Mouse (Mus musculus) ES-E14 (cell line): ENCODE measurements around the gene Dock11. TPM values are rescaled to one million over a fixed set of nuclear protein-coding genes. Genes with fewer than 3 reads are reported as not detected.

ENCODE experiments used
- DNase-seq: peaks from one replicate; pipeline ENCODE4 v3.0.0-alpha.2; 2013; ENCODE audit warnings: low read depth, low spot score
- H3K27ac ChIP-seq: 2 replicates; pipeline ENCODE4 v1.5.1; 2012; ENCODE audit warnings: low read depth, mild to moderate bottlenecking, low read length, moderate library complexity, mixed read lengths; ENCODE audit not compliant: poor library complexity, insufficient read depth, severe bottlenecking
- H3K36me3 ChIP-seq: 2 replicates; pipeline ENCODE4 v1.6.1; 2012; ENCODE audit warnings: mild to moderate bottlenecking, low read length, moderate library complexity, mixed read lengths; ENCODE audit not compliant: control insufficient read depth, poor library complexity, insufficient read depth, severe bottlenecking
- H3K4me1 ChIP-seq, 2 experiments: fragments of 150-350 bp in 1 of 2; sonication (generic) in 1 of 2; 2 replicates each; pipeline ENCODE4 v1.6.1; 2012; ENCODE audit warnings: low read length in 2 of 2, mild to moderate bottlenecking in 1 of 2, mixed read lengths in 1 of 2; ENCODE audit not compliant: control insufficient read depth in 2 of 2, insufficient read depth in 2 of 2, poor library complexity in 1 of 2
- H3K4me3 ChIP-seq, 2 experiments: fragments of 150-350 bp in 1 of 2; sonication (generic) in 1 of 2; 2 replicates each; pipeline ENCODE4 v1.5.1; 2012; ENCODE audit warnings: low read length in 2 of 2, low read depth in 1 of 2, mild to moderate bottlenecking in 1 of 2, mixed read lengths in 1 of 2; ENCODE audit not compliant: insufficient read depth in 1 of 2, poor library complexity in 1 of 2, severe bottlenecking in 1 of 2
- H3K9ac ChIP-seq: 2 replicates; pipeline ENCODE4 v1.6.1; 2012; ENCODE audit warnings: low read depth, mild to moderate bottlenecking, low read length, mixed read lengths; ENCODE audit not compliant: poor library complexity, insufficient read depth, severe bottlenecking
- H3K9me3 ChIP-seq: fragments of 150-350 bp; sonication (generic); 2 replicates; pipeline ENCODE4 v1.6.1; 2012; ENCODE audit warnings: low read depth, mild to moderate bottlenecking, low read length; ENCODE audit not compliant: control insufficient read depth, insufficient read depth
- CHD2 ChIP-seq: IDR thresholded peaks from 2 replicates; pipeline ENCODE4 v1.6.1; 2014; ENCODE audit warnings: mild to moderate bottlenecking, low read depth, low read length, inconsistent platforms
- HCFC1 ChIP-seq: IDR thresholded peaks from 2 replicates; pipeline ENCODE4 v1.6.1; 2012; ENCODE audit warnings: low read length, inconsistent platforms, borderline replicate concordance; ENCODE audit not compliant: insufficient read depth
- MAFK ChIP-seq: IDR thresholded peaks from 2 replicates; pipeline ENCODE4 v1.6.1; 2014; ENCODE audit warnings: mild to moderate bottlenecking, low read depth, low read length, inconsistent platforms; ENCODE audit not compliant: insufficient read depth
- ZC3H11A ChIP-seq: IDR thresholded peaks from 2 replicates; pipeline ENCODE4 v1.6.1; 2012; ENCODE audit warnings: low read depth, mild to moderate bottlenecking, inconsistent platforms, low read length, borderline replicate concordance
- ZNF384 ChIP-seq: IDR thresholded peaks from 2 replicates; pipeline ENCODE4 v1.6.1; 2012; ENCODE audit warnings: low read depth, low read length, inconsistent platforms
- in situ Hi-C, 2 experiments: fragments of 600-800 bp; cut with MboI; formaldehyde crosslinking; loops; one replicate each; pipeline ENCODE4 v1.15.1; 2025; ENCODE audit warnings: low sequenced_read_pairs in 2 of 2, inconsistent platforms in 1 of 2; ENCODE audit not compliant: unreplicated experiment in 2 of 2
- total RNA-seq: library from RNA; depleted of rRNA; stranded (reverse); fragments of 300-350 nt; gene quantifications from 2 replicates; pipeline ENCODE4 v1.2.3, GENCODE M21; 2012; rRNA removed

Dock11 gene
- 9.0 and 11.0 TPM in 2 replicates for total RNA-seq

DNA sequence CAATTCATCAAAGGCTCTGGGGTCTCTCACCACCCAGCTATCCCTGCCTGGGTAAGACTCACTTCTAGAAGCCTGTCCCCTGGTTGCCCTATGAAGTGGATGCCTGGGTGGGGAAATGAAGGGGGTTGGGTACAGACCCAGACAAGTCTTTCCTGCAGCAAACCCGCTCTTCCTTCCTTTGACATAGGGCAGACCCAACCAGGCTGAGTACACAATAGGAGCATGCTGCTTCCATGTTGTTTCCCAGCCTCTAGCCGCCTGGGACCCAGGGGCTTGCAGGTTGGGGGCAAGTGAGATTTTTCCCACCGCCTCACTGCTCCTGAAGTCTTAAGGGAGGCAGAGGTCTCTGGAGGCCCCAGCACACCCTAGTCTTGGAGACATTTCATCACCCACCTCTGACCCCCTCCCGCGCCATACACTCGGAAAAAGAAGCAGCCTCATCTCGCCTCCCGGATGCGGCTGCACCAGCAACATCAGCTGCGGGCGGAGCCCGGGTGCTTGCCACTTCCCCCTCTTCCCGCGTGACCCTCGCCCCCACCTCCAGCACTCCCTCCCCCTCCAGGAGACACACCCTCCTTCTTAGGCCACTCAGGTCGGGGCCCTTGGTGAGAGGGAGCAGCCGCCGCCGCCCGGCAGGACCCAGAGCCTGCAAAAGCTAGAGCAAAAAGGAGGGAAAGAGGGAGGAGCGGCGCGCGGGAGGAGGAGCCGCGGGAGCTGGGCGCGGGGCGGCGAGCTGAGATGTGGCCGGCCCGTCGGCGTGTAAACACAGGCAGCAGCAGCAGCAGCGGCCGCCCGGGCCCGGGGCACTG, at the start of gene Dock11:
Dock11 (plus strand) TSS at position 746 of the 809 bp plus-strand sequence.
- peak; percentile 56 for DNase-seq
- TF ChIP-seq ZNF384 (no peak), CHD2 (peak; percentile 49; the same call in 1 of the 2 replicates), MAFK (no peak), HCFC1 (no peak)

DNA sequence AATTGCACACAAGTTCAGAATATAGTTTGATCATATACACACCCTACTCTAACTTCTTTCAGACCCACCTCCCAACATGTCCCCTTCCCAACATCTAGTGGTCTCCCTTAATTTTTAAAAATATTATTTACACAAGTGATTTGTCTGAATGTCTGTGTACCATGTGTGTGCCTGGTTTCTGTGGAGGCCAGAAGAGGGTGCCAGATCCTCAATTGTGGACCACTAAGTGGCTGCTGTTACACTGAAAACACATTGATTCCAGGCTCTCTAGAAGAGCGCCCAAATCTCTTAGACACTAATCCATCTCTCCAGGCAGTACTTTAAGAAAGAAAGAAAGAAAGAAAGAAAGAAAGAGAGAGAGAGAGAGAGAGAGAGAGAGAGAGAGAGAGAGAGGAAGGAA, 8.9 kb upstream of the Dock11 start:
- H3K4me3 ChIP-seq: no peak overlapping the region
- in situ Hi-C loops: no loop called here
- no peak for DNase-seq
- TF ChIP-seq ZNF384: no peak
- no peaks in the 10 kb centered on the region for H3K9me3 ChIP-seq
- no peaks in the 10 kb centered on the region for H3K4me1 ChIP-seq
- H3K36me3 ChIP-seq: no peaks in the 10 kb centered on the region
- no peak overlapping the region for H3K9ac ChIP-seq
- no peak overlapping the region for H3K27ac ChIP-seq

More for the DNA sequence above, at the start of gene Dock11:
- Histone ChIP-seq H3K4me1 (no peaks in the 10 kb centered on the region), H3K27ac (no peak within 1 kb of the TSS), H3K4me3 (peak within 1 kb of the TSS; percentile 77 to 81), H3K9ac (peak within 1 kb of the TSS; percentile 76), H3K36me3 (no peaks in the 10 kb centered on the region), H3K9me3 (no peaks in the 10 kb centered on the region)
- in situ Hi-C loops: no loop called here

DNA sequence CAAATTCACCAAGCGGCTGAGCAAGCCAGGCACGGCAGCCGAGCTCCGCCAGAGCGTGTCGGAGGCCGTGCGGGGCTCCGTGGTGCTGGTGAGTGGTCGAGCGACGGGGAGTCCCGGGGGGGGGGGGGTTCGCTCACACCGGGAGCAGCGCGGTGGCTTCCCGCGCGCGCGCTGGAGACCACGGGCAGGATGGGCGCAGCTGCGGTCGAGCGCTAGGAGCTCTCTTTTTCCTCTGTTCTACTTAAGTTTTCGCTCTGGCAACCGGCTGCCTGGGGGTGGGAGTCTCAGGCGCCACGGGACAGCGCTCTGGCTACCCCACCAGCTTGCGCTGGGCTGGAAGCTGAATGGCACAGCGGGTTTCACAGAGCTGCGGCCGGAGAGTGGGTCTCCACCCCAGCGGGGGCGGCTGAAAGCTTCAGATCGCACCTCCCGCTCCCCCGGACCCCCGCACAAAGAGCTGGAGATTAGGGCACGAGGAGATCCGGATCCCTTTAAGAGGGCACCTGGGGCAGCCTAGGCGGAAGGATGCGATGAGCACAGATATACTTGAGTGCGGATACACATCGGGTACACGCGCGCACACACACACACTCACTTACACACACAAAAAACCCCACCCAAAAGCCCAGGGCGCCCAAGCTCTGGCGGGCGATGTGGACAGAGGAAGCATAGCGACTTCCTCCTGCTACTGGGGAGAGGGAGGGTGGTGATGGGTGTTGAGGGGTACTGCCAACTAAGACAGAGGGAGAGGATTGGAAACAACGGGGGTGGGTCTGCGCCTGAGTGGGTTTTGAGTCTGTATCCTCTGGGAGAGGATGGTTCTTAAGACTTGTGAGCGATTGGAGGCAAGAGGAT, 540 bp downstream of the Dock11 start:
- TF ChIP-seq ZC3H11A (no peak), CHD2 (no peak), HCFC1 (no peak), ZNF384 (no peak), MAFK (no peak)
- no peak overlapping the region for H3K27ac ChIP-seq
- H3K36me3 ChIP-seq: no peaks in the 10 kb centered on the region
- DNase-seq: peak; percentile 9
- in situ Hi-C loops: no loop called here
- peak overlapping the region; percentile 77 to 81 for H3K4me3 ChIP-seq
- H3K4me1 ChIP-seq: peaks cover 0 to 2% of the 10 kb centered on the region in 2 experiments; a peak in 1 of 4 replicates
- peak overlapping the region; percentile 76 for H3K9ac ChIP-seq
- H3K9me3 ChIP-seq: no peaks in the 10 kb centered on the region

- Histone ChIP-seq H3K36me3 (no peaks in the 10 kb centered on the region), H3K4me3 (peak overlapping the region; percentile 77 to 81), H3K9ac (peak overlapping the region; percentile 76; the same call in 1 of the 2 replicates), H3K4me1 (peaks cover 0 to 2% of the 10 kb centered on the region in 2 experiments; a peak in 1 of 4 replicates), H3K9me3 (no peaks in the 10 kb centered on the region), H3K27ac (no peak overlapping the region)
- TF ChIP-seq CHD2 (no peak), MAFK (no peak), HCFC1 (no peak), ZNF384 (no peak), ZC3H11A (no peak)
- DNase-seq: no peak
- in situ Hi-C loops: no loop called here
Measured at GRCm38 (mm10) chrX:35889800-35890106, 1.1 kb downstream of the Dock11 start.
